Mouse (Mus musculus) testis, adult 2 months (tissue): ENCODE data around the gene Gm49387. TPM values are rescaled to one million over a fixed set of nuclear protein-coding genes. Genes with fewer than 3 reads are reported as not detected.

Source experiments
- H3K27ac ChIP-seq: fragments of 200-500 bp; 2 replicates; pipeline ENCODE4 v1.5.1; 2012; ENCODE audit warnings: low read depth, low read length; ENCODE audit not compliant: control insufficient read depth, insufficient read depth
- H3K27me3 ChIP-seq: fragments of 200-500 bp; 2 replicates; pipeline ENCODE4 v1.6.1; 2012; ENCODE audit warnings: mild to moderate bottlenecking, low read length, moderate library complexity; ENCODE audit not compliant: control insufficient read depth, insufficient read depth
- H3K36me3 ChIP-seq: fragments of 200-500 bp; 2 replicates; pipeline ENCODE4 v1.6.1; 2012; ENCODE audit warnings: mild to moderate bottlenecking, low read length; ENCODE audit not compliant: control insufficient read depth, insufficient read depth
- H3K4me1 ChIP-seq: fragments of 200-500 bp; 2 replicates; pipeline ENCODE4 v1.6.1; 2012; ENCODE audit warnings: low read length; ENCODE audit not compliant: control insufficient read depth, insufficient read depth
- H3K4me3 ChIP-seq: fragments of 200-500 bp; 2 replicates; pipeline ENCODE4 v1.5.1; 2012; ENCODE audit warnings: low read depth, mild to moderate bottlenecking, low read length, moderate library complexity, mixed read lengths; ENCODE audit not compliant: control insufficient read depth
- CTCF ChIP-seq: fragments of 200-500 bp; IDR thresholded peaks from 2 replicates; pipeline ENCODE4 v1.5.1; 2012; ENCODE audit warnings: low read depth, mild to moderate bottlenecking, inconsistent platforms, low read length, moderate library complexity; ENCODE audit not compliant: control insufficient read depth, insufficient read depth, insufficient replicate concordance
- POLR2A ChIP-seq: fragments of 200-500 bp; IDR thresholded peaks from 2 replicates; pipeline ENCODE4 v1.6.1; 2012; ENCODE audit warnings: low read depth, mild to moderate bottlenecking, inconsistent platforms, low read length, moderate library complexity; ENCODE audit not compliant: control insufficient read depth
- polyA plus RNA-seq: library from polyadenylated mRNA; depleted of rRNA; stranded (reverse); fragments of >200 nt; gene quantifications from 2 replicates; pipeline ENCODE4 v1.2.3, GENCODE M21; 2012

Gm49387 gene
- polyA plus RNA-seq, 1 experiment = 1.2 TPM

DNA sequence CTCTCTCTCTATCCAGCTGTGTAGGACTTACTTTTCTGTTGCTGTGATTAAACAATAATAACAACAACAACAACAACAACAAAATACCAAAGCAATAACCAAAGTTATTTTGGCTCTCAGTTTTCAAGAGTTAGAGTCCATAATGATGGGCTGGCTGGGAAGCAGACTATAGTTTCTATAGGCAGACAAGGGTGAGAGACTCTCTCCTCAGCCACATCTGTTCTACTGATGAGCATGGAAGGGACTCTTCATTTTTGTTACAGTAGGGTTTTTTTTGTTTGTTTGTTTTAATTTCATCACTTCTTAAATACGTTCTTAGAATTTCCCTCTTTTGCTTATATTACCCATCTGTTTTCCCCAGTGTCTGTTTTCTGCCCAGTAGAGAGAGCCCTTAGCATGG, 11.9 kb upstream of the Gm49387 start:
- Histone ChIP-seq H3K4me1 (no peaks in the 10 kb centered on the region), H3K4me3 (no peak overlapping the region), H3K27me3 (no peaks in the 10 kb centered on the region), H3K27ac (no peak overlapping the region), H3K36me3 (no peaks in the 10 kb centered on the region)
- TF ChIP-seq CTCF = no peak
- no peak for TF ChIP-seq POLR2A

GRCm38 (mm10) chr14:31652106-31652505, 11.4 kb upstream of the Gm49387 start:
- no peaks in the 10 kb centered on the region for H3K4me1 ChIP-seq
- H3K27me3 ChIP-seq = no peaks in the 10 kb centered on the region
- H3K36me3 ChIP-seq = no peaks in the 10 kb centered on the region
- H3K4me3 ChIP-seq = no peak overlapping the region
- TF ChIP-seq CTCF (no peak), POLR2A (no peak)
- H3K27ac ChIP-seq = no peak overlapping the region

GRCm38 (mm10) chr14:31651206-31651605, 10.5 kb upstream of the Gm49387 start:
- TF ChIP-seq CTCF (no peak), POLR2A (no peak)
- no peaks in the 10 kb centered on the region for H3K27me3 ChIP-seq
- no peak overlapping the region for H3K4me3 ChIP-seq
- H3K4me1 ChIP-seq = no peaks in the 10 kb centered on the region
- H3K27ac ChIP-seq = no peak overlapping the region
- H3K36me3 ChIP-seq = no peaks in the 10 kb centered on the region

GRCm38 (mm10) chr14:31650347-31650746, 9.7 kb upstream of the Gm49387 start:
- TF ChIP-seq POLR2A = no peak
- TF ChIP-seq CTCF = peak; percentile 49; the same call in 1 of the 2 replicates
- Histone ChIP-seq H3K27me3 (no peaks in the 10 kb centered on the region), H3K4me3 (no peak overlapping the region), H3K36me3 (no peaks in the 10 kb centered on the region), H3K4me1 (no peaks in the 10 kb centered on the region), H3K27ac (no peak overlapping the region)

GRCm38 (mm10) chr14:31647991-31648390, 7.3 kb upstream of the Gm49387 start:
- no peaks in the 10 kb centered on the region for H3K36me3 ChIP-seq
- TF ChIP-seq POLR2A = no peak
- no peak for TF ChIP-seq CTCF

DNA sequence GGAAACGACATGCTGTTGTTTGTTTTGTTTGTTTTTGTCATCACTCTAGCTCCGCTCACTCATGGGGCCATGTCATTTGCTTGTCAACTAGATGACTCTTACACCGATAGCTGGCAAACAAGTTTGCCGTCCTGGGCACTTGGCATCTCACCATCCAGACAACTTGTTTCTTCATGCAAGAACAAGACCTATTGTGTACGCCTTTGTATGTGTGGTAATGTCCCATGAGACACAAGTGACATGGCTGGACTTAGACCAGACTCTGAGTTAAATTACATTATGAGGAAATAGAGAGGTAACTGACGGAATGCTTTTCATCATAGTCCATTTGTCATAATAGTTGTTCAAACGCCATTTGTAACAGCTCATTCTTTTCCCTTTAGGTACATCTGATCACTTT, 5.2 kb upstream of the Gm49387 start:
- H3K4me1 ChIP-seq = peaks cover 2% of the 10 kb centered on the region; the same call in 1 of the 2 replicates
- H3K36me3 ChIP-seq = no peaks in the 10 kb centered on the region
- no peaks in the 10 kb centered on the region for H3K27me3 ChIP-seq
- no peak for TF ChIP-seq POLR2A
- no peak for TF ChIP-seq CTCF
- H3K27ac ChIP-seq = no peak overlapping the region
- no peak overlapping the region for H3K4me3 ChIP-seq

More at GRCm38 (mm10) chr14:31647991-31648390, 7.3 kb upstream of the Gm49387 start:
- Histone ChIP-seq H3K27ac (no peak overlapping the region), H3K4me1 (no peaks in the 10 kb centered on the region), H3K27me3 (no peaks in the 10 kb centered on the region), H3K4me3 (no peak overlapping the region)

GRCm38 (mm10) chr14:31644931-31645547, 4.4 kb upstream of the Gm49387 start:
- Histone ChIP-seq H3K4me1 (peaks cover 2% of the 10 kb centered on the region; the same call in 1 of the 2 replicates), H3K4me3 (no peak overlapping the region), H3K27ac (peak overlapping the region; percentile 16; the same call in 1 of the 2 replicates), H3K27me3 (no peaks in the 10 kb centered on the region), H3K36me3 (no peaks in the 10 kb centered on the region)
- TF ChIP-seq CTCF (no peak), POLR2A (no peak)
